Mouse (Mus musculus): Measurements from ENCODE around the gene Dennd4c. TPM values are rescaled to one million over a fixed set of nuclear protein-coding genes. Genes with fewer than 3 reads are reported as not detected.
"Not testable (repeated sequence)": the region's sequence is repeated elsewhere in the genome, so short reads cannot be mapped to it uniquely, and the experiment has no call there.

Gene Dennd4c
- polyA plus RNA-seq, 1 experiment from 2014 or later, result 3.2 TPM

- H3K4me1 ChIP-seq (ENCODE audit: control insufficient read depth, insufficient read depth, low read depth, low read length), result peaks cover 15% of the 10 kb centered on the region
- H3K4me2 ChIP-seq (ENCODE audit: low read length), result peak overlapping the region; percentile 2; the same call in 1 of the 2 replicates
- no peak overlapping the region for H3K27ac ChIP-seq (ENCODE audit: low read depth, low read length)
- H3K4me3 ChIP-seq (ENCODE audit: low read length), result no peak overlapping the region
- no peak for ATAC-seq
- no peak overlapping the region for H3K9ac ChIP-seq (ENCODE audit: low read depth, low read length)
- H3K27me3 ChIP-seq (replicated peaks; ENCODE audit: control insufficient read depth, insufficient read depth, low read length), result no peaks in the 10 kb centered on the region
- 72% methylated on average over 10 of the region's 10 CpGs for WGBS
- H3K9me3 ChIP-seq (ENCODE audit: control insufficient read depth, low read length), result no peaks in the 10 kb centered on the region
- H3K36me3 ChIP-seq (ENCODE audit: control insufficient read depth, insufficient read depth, low read length), result no peaks in the 10 kb centered on the region
Measured at GRCm38 (mm10) chr4:86750346-86750945, 2.1 kb downstream of the Dennd4c start.

- H3K27me3 ChIP-seq (replicated peaks; ENCODE audit: control insufficient read depth, insufficient read depth, low read length), result no peaks in the 10 kb centered on the region
Measured at GRCm38 (mm10) chr4:86764307-86764706, 16.0 kb downstream of the Dennd4c start.

GRCm38 (mm10) chr4:86777587-86777986 is 29.2 kb downstream of the Dennd4c start:
- no peak overlapping the region for H3K27ac ChIP-seq (ENCODE audit: low read depth, low read length)
- no peaks in the 10 kb centered on the region for H3K9me3 ChIP-seq (ENCODE audit: control insufficient read depth, low read length)
- H3K4me1 ChIP-seq (ENCODE audit: control insufficient read depth, insufficient read depth, low read depth, low read length), result no peaks in the 10 kb centered on the region
- H3K4me3 ChIP-seq (ENCODE audit: low read length), result no peak overlapping the region
- no peak overlapping the region for H3K9ac ChIP-seq (ENCODE audit: low read depth, low read length)
- ATAC-seq, result no peak
- 95% methylated on average over 9 of the region's 9 CpGs for WGBS
- peaks cover 8% of the 10 kb centered on the region for H3K36me3 ChIP-seq (ENCODE audit: control insufficient read depth, insufficient read depth, low read length)
- H3K4me2 ChIP-seq (ENCODE audit: low read length), result no peak overlapping the region
- no peaks in the 10 kb centered on the region for H3K27me3 ChIP-seq (replicated peaks; ENCODE audit: control insufficient read depth, insufficient read depth, low read length)

More at GRCm38 (mm10) chr4:86764307-86764706, 16.0 kb downstream of the Dennd4c start:
- Histone ChIP-seq H3K9me3 (ENCODE audit: control insufficient read depth, low read length) (no peaks in the 10 kb centered on the region), H3K36me3 (ENCODE audit: control insufficient read depth, insufficient read depth, low read length) (no peaks in the 10 kb centered on the region), H3K4me3 (ENCODE audit: low read length) (no peak overlapping the region), H3K9ac (ENCODE audit: low read depth, low read length) (no peak overlapping the region), H3K4me1 (ENCODE audit: control insufficient read depth, insufficient read depth, low read depth, low read length) (no peaks in the 10 kb centered on the region), H3K4me2 (ENCODE audit: low read length) (no peak overlapping the region), H3K27ac (ENCODE audit: low read depth, low read length) (no peak overlapping the region)
- ATAC-seq, result no peak

- ATAC-seq, result no peak
- Histone ChIP-seq H3K4me1 (ENCODE audit: control insufficient read depth, insufficient read depth, low read depth, low read length) (no peaks in the 10 kb centered on the region), H3K4me3 (ENCODE audit: low read length) (no peak overlapping the region), H3K9me3 (ENCODE audit: control insufficient read depth, low read length) (no peaks in the 10 kb centered on the region), H3K9ac (ENCODE audit: low read depth, low read length) (no peak overlapping the region), H3K27me3 (replicated peaks; ENCODE audit: control insufficient read depth, insufficient read depth, low read length) (no peaks in the 10 kb centered on the region), H3K27ac (ENCODE audit: low read depth, low read length) (no peak overlapping the region), H3K4me2 (ENCODE audit: low read length) (no peak overlapping the region), H3K36me3 (ENCODE audit: control insufficient read depth, insufficient read depth, low read length) (no peaks in the 10 kb centered on the region)
- WGBS, result 58% methylated on average over 2 of the region's 2 CpGs
Measured at GRCm38 (mm10) chr4:86810604-86811003, 62.2 kb downstream of the Dennd4c start.

- no peak overlapping the region for H3K4me3 ChIP-seq (ENCODE audit: low read length)
- peaks cover 2% of the 10 kb centered on the region; the same call in 1 of the 2 replicates for H3K36me3 ChIP-seq (ENCODE audit: control insufficient read depth, insufficient read depth, low read length)
- H3K27ac ChIP-seq (ENCODE audit: low read depth, low read length), result no peak overlapping the region
- no peaks in the 10 kb centered on the region for H3K9me3 ChIP-seq (ENCODE audit: control insufficient read depth, low read length)
- no peaks in the 10 kb centered on the region for H3K4me1 ChIP-seq (ENCODE audit: control insufficient read depth, insufficient read depth, low read depth, low read length)
- no peak overlapping the region for H3K9ac ChIP-seq (ENCODE audit: low read depth, low read length)
- WGBS, result 95% methylated on average over 2 of the region's 3 CpGs
- H3K27me3 ChIP-seq (replicated peaks; ENCODE audit: control insufficient read depth, insufficient read depth, low read length), result no peaks in the 10 kb centered on the region
- no peak overlapping the region for H3K4me2 ChIP-seq (ENCODE audit: low read length)
- ATAC-seq, result no peak
Measured at GRCm38 (mm10) chr4:86814850-86815249, 66.5 kb downstream of the Dennd4c start.

- Histone ChIP-seq H3K4me3 (ENCODE audit: low read length) (no peak overlapping the region), H3K4me2 (ENCODE audit: low read length) (no peak overlapping the region), H3K9me3 (ENCODE audit: control insufficient read depth, low read length) (no peaks in the 10 kb centered on the region), H3K4me1 (ENCODE audit: control insufficient read depth, insufficient read depth, low read depth, low read length) (no peaks in the 10 kb centered on the region), H3K9ac (ENCODE audit: low read depth, low read length) (no peak overlapping the region), H3K27ac (ENCODE audit: low read depth, low read length) (no peak overlapping the region), H3K27me3 (replicated peaks; ENCODE audit: control insufficient read depth, insufficient read depth, low read length) (no peaks in the 10 kb centered on the region), H3K36me3 (ENCODE audit: control insufficient read depth, insufficient read depth, low read length) (peaks cover 8% of the 10 kb centered on the region)
- no peak for ATAC-seq
- 89% methylated on average over 2 of the region's 2 CpGs for WGBS
Measured at GRCm38 (mm10) chr4:86823169-86823568, 74.8 kb downstream of the Dennd4c start.

- peaks cover 12% of the 10 kb centered on the region for H3K36me3 ChIP-seq (ENCODE audit: control insufficient read depth, insufficient read depth, low read length)
- H3K27me3 ChIP-seq (replicated peaks; ENCODE audit: control insufficient read depth, insufficient read depth, low read length), result no peaks in the 10 kb centered on the region
- 87% methylated on average over 7 of the region's 7 CpGs for WGBS
Measured at GRCm38 (mm10) chr4:86825143-86825542, 76.8 kb downstream of the Dennd4c start.

GRCm38 (mm10) chr4:86831896-86832295 is 83.5 kb downstream of the Dennd4c start:
- 97% methylated on average over 2 of the region's 2 CpGs for WGBS
- H3K27me3 ChIP-seq (replicated peaks; ENCODE audit: control insufficient read depth, insufficient read depth, low read length), result no peaks in the 10 kb centered on the region
- H3K4me3 ChIP-seq (ENCODE audit: low read length), result no peak overlapping the region
- no peaks in the 10 kb centered on the region for H3K9me3 ChIP-seq (ENCODE audit: control insufficient read depth, low read length)
- peaks cover 11% of the 10 kb centered on the region for H3K36me3 ChIP-seq (ENCODE audit: control insufficient read depth, insufficient read depth, low read length)
- H3K9ac ChIP-seq (ENCODE audit: low read depth, low read length), result no peak overlapping the region
- H3K4me2 ChIP-seq (ENCODE audit: low read length), result no peak overlapping the region
- H3K27ac ChIP-seq (ENCODE audit: low read depth, low read length), result no peak overlapping the region
- ATAC-seq, result no peak
- H3K4me1 ChIP-seq (ENCODE audit: control insufficient read depth, insufficient read depth, low read depth, low read length), result no peaks in the 10 kb centered on the region

More at GRCm38 (mm10) chr4:86825143-86825542, 76.8 kb downstream of the Dennd4c start:
- Histone ChIP-seq H3K4me3 (ENCODE audit: low read length) (no peak overlapping the region), H3K4me1 (ENCODE audit: control insufficient read depth, insufficient read depth, low read depth, low read length) (no peaks in the 10 kb centered on the region), H3K9me3 (ENCODE audit: control insufficient read depth, low read length) (no peaks in the 10 kb centered on the region), H3K27ac (ENCODE audit: low read depth, low read length) (no peak overlapping the region), H3K9ac (ENCODE audit: low read depth, low read length) (no peak overlapping the region), H3K4me2 (ENCODE audit: low read length) (no peak overlapping the region)
- ATAC-seq, result no peak

GRCm38 (mm10) chr4:86841141-86841540 is 92.8 kb downstream of the Dennd4c start:
- H3K4me2 ChIP-seq (ENCODE audit: low read length); ATAC-seq; H3K27ac ChIP-seq (ENCODE audit: low read depth, low read length); H3K27me3 ChIP-seq (replicated peaks; ENCODE audit: control insufficient read depth, insufficient read depth, low read length); H3K4me3 ChIP-seq (ENCODE audit: low read length); H3K9me3 ChIP-seq (ENCODE audit: control insufficient read depth, low read length); H3K9ac ChIP-seq (ENCODE audit: low read depth, low read length); H3K4me1 ChIP-seq (ENCODE audit: control insufficient read depth, insufficient read depth, low read depth, low read length): not testable (repeated sequence)
- peaks cover 22% of the 10 kb centered on the region for H3K36me3 ChIP-seq (ENCODE audit: control insufficient read depth, insufficient read depth, low read length)
- 95% methylated on average over 2 of the region's 2 CpGs for WGBS
